Mouse (Mus musculus): ENCODE results near the gene Cep19. TPM values are rescaled to one million over a fixed set of nuclear protein-coding genes. Genes with fewer than 3 reads are reported as not detected.

The Cep19 gene
- polyA plus RNA-seq, 1 experiment from 2014 or later, result 13.3 TPM

DNA sequence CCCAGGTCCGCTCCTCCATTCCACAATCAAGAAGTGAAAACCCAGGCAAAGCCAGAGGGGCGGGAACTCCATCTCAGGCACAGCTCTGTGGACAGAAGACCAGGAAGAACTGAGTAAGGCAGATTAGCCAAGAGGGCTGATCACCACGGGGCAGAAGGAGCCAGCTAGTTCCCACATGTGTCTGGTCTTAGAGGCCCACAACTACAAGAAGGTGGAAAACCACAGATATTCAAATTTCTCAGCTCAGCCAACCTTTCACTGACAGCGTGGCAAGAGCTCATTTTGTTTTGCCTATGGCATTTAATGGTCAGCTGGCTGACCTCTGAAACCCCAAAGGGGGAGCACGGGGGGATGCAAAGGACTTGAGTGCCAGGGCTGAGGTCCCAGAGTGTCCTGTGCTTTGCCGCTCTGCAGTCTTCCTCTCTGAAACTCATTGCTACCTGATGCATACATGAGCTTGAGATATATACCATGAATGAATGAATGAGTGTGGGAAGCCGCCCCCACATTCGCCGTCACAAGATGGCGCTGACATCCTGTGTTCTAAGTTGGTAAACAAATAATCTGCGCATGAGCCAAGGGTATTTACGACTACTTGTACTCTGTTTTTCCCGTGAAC, 48.1 kb downstream of the Cep19 start:
- Histone ChIP-seq H3K27ac (no peak overlapping the region), H3K4me3 (ENCODE audit: inconsistent target) (no peak overlapping the region), H3K36me3 (ENCODE audit: inconsistent target) (peaks cover 53% of the 10 kb centered on the region), H3K79me2 (ENCODE audit: inconsistent target) (peaks cover 43% of the 10 kb centered on the region)
- 86% methylated on average over 9 of the region's 13 CpGs for WGBS (ENCODE audit: missing documents)

- H3K4me3 ChIP-seq (ENCODE audit: inconsistent target), result no peak overlapping the region
- peaks cover 48% of the 10 kb centered on the region for H3K36me3 ChIP-seq (ENCODE audit: inconsistent target)
- 90% methylated on average over 1 of the region's 1 CpGs for WGBS (ENCODE audit: missing documents)
- peaks cover 60% of the 10 kb centered on the region for H3K79me2 ChIP-seq (ENCODE audit: inconsistent target)
- no peak overlapping the region for H3K27ac ChIP-seq
Measured at GRCm38 (mm10) chr16:32153976-32154375, 54.4 kb downstream of the Cep19 start.

DNA sequence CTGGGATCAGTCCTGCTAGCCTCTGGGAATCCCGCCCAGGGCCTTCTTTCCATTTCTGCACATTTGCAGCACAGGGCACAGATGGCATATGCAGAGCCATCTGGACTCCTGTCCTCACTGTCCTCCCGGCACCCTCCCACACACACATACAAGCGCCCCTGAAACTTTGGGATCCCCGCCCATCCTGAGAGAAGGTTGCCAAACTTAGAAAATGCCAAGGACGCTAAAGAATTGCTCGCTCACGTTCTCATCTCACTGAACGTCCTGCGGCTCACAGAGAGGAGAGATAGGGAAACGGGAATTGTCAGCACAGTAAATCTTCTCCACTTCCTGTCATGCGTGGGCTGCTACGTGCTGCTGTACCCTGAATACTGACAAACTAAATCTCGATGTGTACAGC, 54.8 kb downstream of the Cep19 start:
- Histone ChIP-seq H3K27ac (no peak overlapping the region), H3K79me2 (ENCODE audit: inconsistent target) (peaks cover 65% of the 10 kb centered on the region), H3K4me3 (ENCODE audit: inconsistent target) (no peak overlapping the region), H3K36me3 (ENCODE audit: inconsistent target) (peaks cover 48% of the 10 kb centered on the region)
- WGBS (ENCODE audit: missing documents), result 80% methylated on average over 13 of the region's 13 CpGs

- H3K4me3 ChIP-seq (ENCODE audit: inconsistent target), result no peak overlapping the region
- no peak overlapping the region for H3K27ac ChIP-seq
- WGBS (ENCODE audit: missing documents), result 93% methylated on average over 3 of the region's 3 CpGs
- peaks cover 87% of the 10 kb centered on the region for H3K79me2 ChIP-seq (ENCODE audit: inconsistent target)
- H3K36me3 ChIP-seq (ENCODE audit: inconsistent target), result peaks cover 56% of the 10 kb centered on the region
Measured at GRCm38 (mm10) chr16:32156719-32157118, 57.1 kb downstream of the Cep19 start.

DNA sequence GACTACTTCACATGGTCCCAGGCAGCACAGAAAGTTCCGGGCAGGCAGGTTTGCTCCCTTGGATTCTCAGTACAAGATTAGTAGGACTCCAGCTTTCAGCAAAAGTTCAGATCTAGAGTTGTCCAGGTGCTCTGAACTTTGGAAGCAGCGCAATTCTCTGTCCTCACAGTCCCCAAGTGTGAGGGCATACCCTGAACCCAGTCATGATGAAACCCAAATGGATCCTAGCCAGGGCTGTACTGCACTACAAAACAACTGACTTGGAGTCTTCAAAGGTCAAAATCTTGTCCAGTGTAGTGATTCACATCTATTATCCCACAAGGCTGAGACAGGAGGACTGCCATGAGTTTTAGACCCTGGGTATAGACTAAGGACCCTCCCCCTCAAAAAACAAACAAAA, 57.8 kb downstream of the Cep19 start:
- H3K36me3 ChIP-seq (ENCODE audit: inconsistent target), result peaks cover 56% of the 10 kb centered on the region
- peaks cover 94% of the 10 kb centered on the region for H3K79me2 ChIP-seq (ENCODE audit: inconsistent target)
- 96% methylated on average over 2 of the region's 2 CpGs for WGBS (ENCODE audit: missing documents)
- no peak overlapping the region for H3K27ac ChIP-seq
- H3K4me3 ChIP-seq (ENCODE audit: inconsistent target), result no peak overlapping the region

Other genes with a start within 250 kb of the Cep19 start
- gene Meltf, start 221.0 kb upstream of the Cep19 start, polyA plus RNA-seq (2018), result not detected in 3 replicates
- gene Pigz, start 165.9 kb upstream of the Cep19 start, polyA plus RNA-seq (2018), result 2.8 to 3.6 TPM (median 2.9 TPM) in 3 replicates
- 30.6 to 67.1 TPM (median 53.4 TPM) in 3 replicates for gene 0610012G03Rik, start 151.3 kb upstream of the Cep19 start, polyA plus RNA-seq (2018)
- 39.9 to 50.1 TPM (median 49.5 TPM) in 3 replicates for gene Ncbp2, start 151.3 kb upstream of the Cep19 start, polyA plus RNA-seq (2018)
- 16.1 to 23.9 TPM (median 16.3 TPM) in 3 replicates for gene Senp5, start 96.5 kb upstream of the Cep19 start, polyA plus RNA-seq (2018)
- 58.5 to 99.5 TPM (median 73.3 TPM) in 3 replicates for gene Pak2, start 20.5 kb upstream of the Cep19 start, polyA plus RNA-seq (2018)
- gene Pigx, start 60 bp upstream of the Cep19 start, polyA plus RNA-seq (2018), result 30.5 to 37.7 TPM (median 33.8 TPM) in 3 replicates
- gene Nrros, start 65.8 kb downstream of the Cep19 start, polyA plus RNA-seq (2018), result 133 to 329 TPM (median 277 TPM) in 3 replicates
- 0.64 to 0.83 TPM (median 0.74 TPM) in 3 replicates for gene Bex6, start 80.0 kb downstream of the Cep19 start, polyA plus RNA-seq (2018)
- 7.9 to 11.3 TPM (median 8.2 TPM) in 3 replicates for gene Fbxo45, start 147.4 kb downstream of the Cep19 start, polyA plus RNA-seq (2018)
- gene Wdr53, start 147.4 kb downstream of the Cep19 start, polyA plus RNA-seq (2018), result 14.7 to 20.5 TPM (median 18.9 TPM) in 3 replicates
- not detected in 3 replicates for gene Smco1, start 171.7 kb downstream of the Cep19 start, polyA plus RNA-seq (2018)
- 12.1 to 18.7 TPM (median 16.1 TPM) in 3 replicates for gene Rnf168, start 177.7 kb downstream of the Cep19 start, polyA plus RNA-seq (2018)
- 3.9 to 6.0 TPM (median 4.0 TPM) in 3 replicates for gene Ubxn7, start 232.5 kb downstream of the Cep19 start, polyA plus RNA-seq (2018)